Mouse (Mus musculus): ENCODE data around the gene Dgki. TPM values are rescaled to one million over a fixed set of nuclear protein-coding genes. Genes with fewer than 3 reads are reported as not detected.

Gene Dgki
- polyA plus RNA-seq, 1 experiment from 2014 or later: 0.85 TPM

- Histone ChIP-seq H3K4me3 (no peak overlapping the region), H3K4me1 (no peaks in the 10 kb centered on the region), H3K9me3 (no peaks in the 10 kb centered on the region), H3K27me3 (ENCODE audit: insufficient read depth, poor library complexity, severe bottlenecking) (no peaks in the 10 kb centered on the region; the same call in 1 of the 2 replicates), H3K27ac (no peak overlapping the region), H3K36me3 (no peaks in the 10 kb centered on the region)
- DNase-seq (ENCODE audit: low spot score): no peak
- 74% methylated on average over 5 of the region's 5 CpGs for WGBS
Observed at GRCm38 (mm10) chr6:36980475-36980874, 319.5 kb downstream of the Dgki start.

- H3K36me3 ChIP-seq: no peaks in the 10 kb centered on the region
- WGBS: 94% methylated on average over 1 of the region's 1 CpGs
- H3K4me1 ChIP-seq: no peaks in the 10 kb centered on the region
- H3K4me3 ChIP-seq: no peak overlapping the region
- H3K27me3 ChIP-seq (ENCODE audit: insufficient read depth, poor library complexity, severe bottlenecking): no peaks in the 10 kb centered on the region; the same call in 1 of the 2 replicates
- H3K27ac ChIP-seq: no peak overlapping the region
- H3K9me3 ChIP-seq: no peaks in the 10 kb centered on the region
- no peak for DNase-seq (ENCODE audit: low spot score)
Observed at GRCm38 (mm10) chr6:36978176-36978575, 321.8 kb downstream of the Dgki start.

- H3K4me3 ChIP-seq: no peak overlapping the region
- H3K36me3 ChIP-seq: no peaks in the 10 kb centered on the region
- H3K27ac ChIP-seq: no peak overlapping the region
- 48% methylated on average over 9 of the region's 9 CpGs for WGBS
- no peaks in the 10 kb centered on the region for H3K4me1 ChIP-seq
- no peaks in the 10 kb centered on the region for H3K9me3 ChIP-seq
- DNase-seq (ENCODE audit: low spot score): no peak
- H3K27me3 ChIP-seq (ENCODE audit: insufficient read depth, poor library complexity, severe bottlenecking): no peaks in the 10 kb centered on the region
Observed at GRCm38 (mm10) chr6:36973096-36973495, 326.9 kb downstream of the Dgki start.

- 65% methylated on average over 1 of the region's 1 CpGs for WGBS
- no peaks in the 10 kb centered on the region for H3K9me3 ChIP-seq
- H3K27me3 ChIP-seq (ENCODE audit: insufficient read depth, poor library complexity, severe bottlenecking): no peaks in the 10 kb centered on the region
- no peaks in the 10 kb centered on the region for H3K4me1 ChIP-seq
- no peak for DNase-seq (ENCODE audit: low spot score)
- H3K4me3 ChIP-seq: no peak overlapping the region
- H3K36me3 ChIP-seq: no peaks in the 10 kb centered on the region
- no peak overlapping the region for H3K27ac ChIP-seq
Observed at GRCm38 (mm10) chr6:36972494-36972893, 327.5 kb downstream of the Dgki start.

- no peak for DNase-seq (ENCODE audit: low spot score)
- H3K27me3 ChIP-seq (ENCODE audit: insufficient read depth, poor library complexity, severe bottlenecking): no peaks in the 10 kb centered on the region
- 84% methylated on average over 5 of the region's 5 CpGs for WGBS
- no peaks in the 10 kb centered on the region for H3K36me3 ChIP-seq
- no peaks in the 10 kb centered on the region for H3K4me1 ChIP-seq
- no peak overlapping the region for H3K27ac ChIP-seq
- no peak overlapping the region for H3K4me3 ChIP-seq
- H3K9me3 ChIP-seq: no peaks in the 10 kb centered on the region
Observed at GRCm38 (mm10) chr6:36969249-36969885, 330.6 kb downstream of the Dgki start.

GRCm38 (mm10) chr6:36960658-36961057, 339.3 kb downstream of the Dgki start:
- DNase-seq (ENCODE audit: low spot score): no peak
- H3K27ac ChIP-seq: no peak overlapping the region
- 79% methylated on average over 4 of the region's 4 CpGs for WGBS
- no peak overlapping the region for H3K4me3 ChIP-seq
- no peaks in the 10 kb centered on the region for H3K9me3 ChIP-seq
- no peaks in the 10 kb centered on the region for H3K27me3 ChIP-seq (ENCODE audit: insufficient read depth, poor library complexity, severe bottlenecking)
- H3K4me1 ChIP-seq: no peaks in the 10 kb centered on the region
- no peaks in the 10 kb centered on the region for H3K36me3 ChIP-seq

GRCm38 (mm10) chr6:36955293-36955692, 344.7 kb downstream of the Dgki start:
- Histone ChIP-seq H3K27ac (no peak overlapping the region), H3K4me3 (no peak overlapping the region), H3K27me3 (ENCODE audit: insufficient read depth, poor library complexity, severe bottlenecking) (no peaks in the 10 kb centered on the region), H3K36me3 (no peaks in the 10 kb centered on the region), H3K4me1 (peaks cover 8% of the 10 kb centered on the region; the same call in 1 of the 2 replicates), H3K9me3 (no peaks in the 10 kb centered on the region)
- 86% methylated on average over 4 of the region's 4 CpGs for WGBS
- no peak for DNase-seq (ENCODE audit: low spot score)

- Histone ChIP-seq H3K36me3 (no peaks in the 10 kb centered on the region), H3K9me3 (no peaks in the 10 kb centered on the region), H3K27ac (peak overlapping the region; percentile 33; the same call in 1 of the 2 replicates), H3K27me3 (ENCODE audit: insufficient read depth, poor library complexity, severe bottlenecking) (no peaks in the 10 kb centered on the region), H3K4me1 (peaks cover 8% of the 10 kb centered on the region; the same call in 1 of the 2 replicates), H3K4me3 (no peak overlapping the region)
- DNase-seq (ENCODE audit: low spot score): no peak
- WGBS: 50% methylated on average over 3 of the region's 3 CpGs
Observed at GRCm38 (mm10) chr6:36950648-36951047, 349.3 kb downstream of the Dgki start.

- peaks cover 8% of the 10 kb centered on the region; the same call in 1 of the 2 replicates for H3K4me1 ChIP-seq
- 91% methylated on average over 5 of the region's 5 CpGs for WGBS
- no peak overlapping the region for H3K4me3 ChIP-seq
- DNase-seq (ENCODE audit: low spot score): no peak
- H3K27me3 ChIP-seq (ENCODE audit: insufficient read depth, poor library complexity, severe bottlenecking): no peaks in the 10 kb centered on the region
- H3K9me3 ChIP-seq: no peaks in the 10 kb centered on the region
- H3K27ac ChIP-seq: no peak overlapping the region
- H3K36me3 ChIP-seq: no peaks in the 10 kb centered on the region
Observed at GRCm38 (mm10) chr6:36947861-36948260, 352.1 kb downstream of the Dgki start.

- 63% methylated on average over 2 of the region's 2 CpGs for WGBS
- no peaks in the 10 kb centered on the region for H3K27me3 ChIP-seq (ENCODE audit: insufficient read depth, poor library complexity, severe bottlenecking)
- DNase-seq (ENCODE audit: low spot score): no peak
- H3K9me3 ChIP-seq: no peaks in the 10 kb centered on the region
- H3K36me3 ChIP-seq: no peaks in the 10 kb centered on the region
- H3K4me3 ChIP-seq: no peak overlapping the region
- no peak overlapping the region for H3K27ac ChIP-seq
- H3K4me1 ChIP-seq: no peaks in the 10 kb centered on the region
Observed at GRCm38 (mm10) chr6:36937527-36937926, 362.5 kb downstream of the Dgki start.

GRCm38 (mm10) chr6:36936816-36937215, 363.2 kb downstream of the Dgki start:
- DNase-seq (ENCODE audit: low spot score): no peak
- Histone ChIP-seq H3K4me3 (no peak overlapping the region), H3K36me3 (no peaks in the 10 kb centered on the region), H3K27ac (no peak overlapping the region), H3K4me1 (no peaks in the 10 kb centered on the region), H3K9me3 (no peaks in the 10 kb centered on the region), H3K27me3 (ENCODE audit: insufficient read depth, poor library complexity, severe bottlenecking) (no peaks in the 10 kb centered on the region)
- WGBS: 86% methylated on average over 4 of the region's 4 CpGs

- Histone ChIP-seq H3K27ac (no peak overlapping the region), H3K36me3 (no peaks in the 10 kb centered on the region), H3K4me1 (no peaks in the 10 kb centered on the region), H3K4me3 (no peak overlapping the region), H3K9me3 (no peaks in the 10 kb centered on the region), H3K27me3 (ENCODE audit: insufficient read depth, poor library complexity, severe bottlenecking) (no peaks in the 10 kb centered on the region)
- no peak for DNase-seq (ENCODE audit: low spot score)
- WGBS: 66% methylated on average over 4 of the region's 4 CpGs
Observed at GRCm38 (mm10) chr6:36931473-36931872, 368.5 kb downstream of the Dgki start.

- no peaks in the 10 kb centered on the region for H3K9me3 ChIP-seq
- DNase-seq (ENCODE audit: low spot score): no peak
- WGBS: 89% methylated on average over 2 of the region's 2 CpGs
- H3K27ac ChIP-seq: no peak overlapping the region
- no peaks in the 10 kb centered on the region for H3K36me3 ChIP-seq
- H3K4me1 ChIP-seq: no peaks in the 10 kb centered on the region
- H3K4me3 ChIP-seq: no peak overlapping the region
- H3K27me3 ChIP-seq (ENCODE audit: insufficient read depth, poor library complexity, severe bottlenecking): no peaks in the 10 kb centered on the region
Observed at GRCm38 (mm10) chr6:36929781-36930180, 370.2 kb downstream of the Dgki start.

GRCm38 (mm10) chr6:36926455-36926854, 373.5 kb downstream of the Dgki start:
- H3K9me3 ChIP-seq: no peaks in the 10 kb centered on the region
- no peaks in the 10 kb centered on the region for H3K4me1 ChIP-seq
- no peaks in the 10 kb centered on the region for H3K27me3 ChIP-seq (ENCODE audit: insufficient read depth, poor library complexity, severe bottlenecking)
- 71% methylated on average over 4 of the region's 4 CpGs for WGBS
- no peak for DNase-seq (ENCODE audit: low spot score)
- no peaks in the 10 kb centered on the region for H3K36me3 ChIP-seq
- no peak overlapping the region for H3K27ac ChIP-seq
- no peak overlapping the region for H3K4me3 ChIP-seq
